Mouse (Mus musculus) liver, embryonic 14.5 days (tissue): ENCODE results near the gene Med31. TPM values are rescaled to one million over a fixed set of nuclear protein-coding genes. Genes with fewer than 3 reads are reported as not detected.

Experiments
- ATAC-seq: fragments of 200-750 bp; cut with Nextera tagmentation; 2 replicates; pipeline ENCODE4 v1.8.0; 2017; ENCODE audit warnings: moderate number of reproducible peaks, mild to moderate bottlenecking, moderate library complexity; ENCODE audit not compliant: insufficient read depth
- DNase-seq, 3 experiments: peaks; one replicate each; pipeline ENCODE4 v3.0.0-alpha.2; 2012 to 2013; ENCODE audit warnings: low read depth in 3 of 3, low spot score in 3 of 3
- H3K27ac ChIP-seq: fragments of 300-500 bp; sonication (generic); 2 replicates; pipeline ENCODE4 v1.5.1; 2014; ENCODE audit warnings: moderate library complexity, mild to moderate bottlenecking, control low read depth, inconsistent platforms
- H3K27me3 ChIP-seq: fragments of 300-500 bp; sonication (generic); 2 replicates; pipeline ENCODE4 v1.6.1; 2014; ENCODE audit warnings: mild to moderate bottlenecking, low read length, moderate library complexity; ENCODE audit not compliant: control insufficient read depth, insufficient read depth
- H3K36me3 ChIP-seq: fragments of 300-500 bp; sonication (generic); replicated peaks from 2 replicates; pipeline ENCODE4 v1.6.1; 2014; ENCODE audit warnings: low read depth; ENCODE audit not compliant: control insufficient read depth, insufficient read depth
- H3K4me1 ChIP-seq, 2 experiments: fragments of 200-500 bp in 1 of 2; fragments of 300-500 bp in 1 of 2; sonication (generic) in 1 of 2; replicated peaks; 2 replicates each; pipeline ENCODE4 v1.6.1; 2012 to 2014; ENCODE audit warnings: antibody characterized with exemption in 1 of 2, inconsistent platforms in 1 of 2, low read length in 1 of 2; ENCODE audit not compliant: control insufficient read depth in 2 of 2, insufficient read depth in 2 of 2
- H3K4me2 ChIP-seq: fragments of 300-500 bp; sonication (generic); 2 replicates; pipeline ENCODE4 v1.6.1; 2014; ENCODE audit warnings: low read depth, mild to moderate bottlenecking, control low read depth, moderate library complexity
- H3K4me3 ChIP-seq, 2 experiments: fragments of 200-500 bp in 1 of 2; fragments of 300-500 bp in 1 of 2; sonication (generic) in 1 of 2; 2 replicates each; pipeline ENCODE4 v1.5.1; 2012 to 2014; ENCODE audit warnings: low read depth in 2 of 2, low read length in 2 of 2, mild to moderate bottlenecking in 2 of 2, control low read depth in 1 of 2, inconsistent platforms in 1 of 2, moderate library complexity in 1 of 2; ENCODE audit not compliant: insufficient read depth in 1 of 2
- H3K9ac ChIP-seq: fragments of 300-500 bp; sonication (generic); replicated peaks from 2 replicates; pipeline ENCODE4 v1.6.1; 2014; ENCODE audit warnings: mild to moderate bottlenecking, control low read depth, moderate library complexity
- H3K9me3 ChIP-seq: fragments of 300-500 bp; sonication (generic); 2 replicates; pipeline ENCODE4 v1.6.1; 2016; ENCODE audit warnings: low read length, mixed read lengths; ENCODE audit not compliant: control insufficient read depth
- CTCF ChIP-seq: IDR thresholded peaks from 2 replicates; pipeline ENCODE4 v1.5.1; 2016; ENCODE audit warnings: antibody characterized with exemption, low read depth, control low read depth
- EP300 ChIP-seq: IDR thresholded peaks from 2 replicates; pipeline ENCODE4 v1.6.1; 2016; ENCODE audit warnings: antibody characterized with exemption, low read depth
- WGBS: fragments of 180-500 bp; shearing (Covaris S2); extraction: QIAGEN DNeasy Blood & Tissue Kit; methylation state at CpG from one replicate; pipeline ENCODE4 v1.1.7; 2014; ENCODE audit not compliant: insufficient replicate concordance; 5-methylcytosine and 5-hydroxymethylcytosine counted together
- polyA plus RNA-seq, 2 experiments: library from polyadenylated mRNA; depleted of rRNA in 1 of 2; stranded (reverse) in 1 of 2; unstranded in 1 of 2; fragments of >200 nt; fragmentation: Nextera tagmentation in 1 of 2; extraction: Ambion mirVana in 1 of 2; gene quantifications; 2 replicates each; pipeline versions ENCODE4 v1.2.1 to v1.2.3; 2012 to 2014

Med31 gene
- polyA plus RNA-seq, 2 experiments = 8.5 to 13.0 TPM

GRCm38 (mm10) chr11:72226020-72226791 is 10.8 kb upstream of the Med31 start:
- DNase-seq = no peak

GRCm38 (mm10) chr11:72224865-72225264 is 9.5 kb upstream of the Med31 start:
- H3K27ac ChIP-seq = no peak overlapping the region
- H3K27me3 ChIP-seq = no peaks in the 10 kb centered on the region
- H3K9ac ChIP-seq = no peak overlapping the region
- H3K4me3 ChIP-seq = no peak overlapping the region
- TF ChIP-seq EP300 (no peak), CTCF (peak; percentile 83)
- WGBS = 10% methylated on average over 5 of the region's 5 CpGs
- H3K4me1 ChIP-seq = peaks cover 0 to 2% of the 10 kb centered on the region in 2 experiments; a peak in 1 of 4 replicates
- H3K9me3 ChIP-seq = no peaks in the 10 kb centered on the region
- no peaks in the 10 kb centered on the region for H3K36me3 ChIP-seq
- ATAC-seq (no peak), DNase-seq (peak in 2 of 3 experiments; percentile 24 to 25)
- no peak overlapping the region for H3K4me2 ChIP-seq

More at GRCm38 (mm10) chr11:72226020-72226791, 10.8 kb upstream of the Med31 start:
- H3K27me3 ChIP-seq = no peaks in the 10 kb centered on the region
- no peak overlapping the region for H3K4me3 ChIP-seq
- WGBS = 72% methylated on average over 10 of the region's 10 CpGs
- H3K9ac ChIP-seq = no peak overlapping the region
- peaks cover 0 to 2% of the 10 kb centered on the region in 2 experiments; a peak in 1 of 4 replicates for H3K4me1 ChIP-seq
- no peak for ATAC-seq
- no peaks in the 10 kb centered on the region for H3K9me3 ChIP-seq
- no peak overlapping the region for H3K4me2 ChIP-seq
- no peak for TF ChIP-seq CTCF
- H3K36me3 ChIP-seq = no peaks in the 10 kb centered on the region
- no peak overlapping the region for H3K27ac ChIP-seq

- ATAC-seq (no peak), DNase-seq (no peak)
- H3K4me3 ChIP-seq = no peak overlapping the region
- H3K9me3 ChIP-seq = no peaks in the 10 kb centered on the region
- TF ChIP-seq EP300 = no peak
- no peak for TF ChIP-seq CTCF
- H3K9ac ChIP-seq = no peak overlapping the region
- peaks cover 0 to 2% of the 10 kb centered on the region in 2 experiments; a peak in 1 of 4 replicates for H3K4me1 ChIP-seq
- H3K27ac ChIP-seq = no peak overlapping the region
- H3K27me3 ChIP-seq = no peaks in the 10 kb centered on the region
- H3K4me2 ChIP-seq = no peak overlapping the region
- H3K36me3 ChIP-seq = no peaks in the 10 kb centered on the region
- WGBS = 58% methylated on average over 4 of the region's 4 CpGs
Observed at GRCm38 (mm10) chr11:72223414-72223813, 8.0 kb upstream of the Med31 start.

- no peak overlapping the region for H3K4me3 ChIP-seq
- ATAC-seq = no peak
Observed at GRCm38 (mm10) chr11:72221278-72221677, 5.9 kb upstream of the Med31 start.

GRCm38 (mm10) chr11:72217116-72217515 is 1.7 kb upstream of the Med31 start:
- H3K27ac ChIP-seq = no peak overlapping the region
- 64% methylated on average over 5 of the region's 5 CpGs for WGBS
- peaks cover 4 to 8% of the 10 kb centered on the region in 2 experiments; a peak in 2 of 4 replicates for H3K4me1 ChIP-seq
- H3K9ac ChIP-seq = no peak overlapping the region
- no peak overlapping the region for H3K4me3 ChIP-seq
- ATAC-seq = no peak
- H3K4me2 ChIP-seq = no peak overlapping the region
- no peaks in the 10 kb centered on the region for H3K9me3 ChIP-seq
- H3K27me3 ChIP-seq = no peaks in the 10 kb centered on the region
- TF ChIP-seq CTCF (no peak), EP300 (no peak)
- no peak for DNase-seq
- no peaks in the 10 kb centered on the region for H3K36me3 ChIP-seq

More at GRCm38 (mm10) chr11:72221278-72221677, 5.9 kb upstream of the Med31 start:
- Histone ChIP-seq H3K27ac (no peak overlapping the region), H3K4me1 (peaks cover 0 to 2% of the 10 kb centered on the region in 2 experiments; a peak in 1 of 4 replicates), H3K9ac (no peak overlapping the region), H3K36me3 (no peaks in the 10 kb centered on the region), H3K4me2 (no peak overlapping the region), H3K9me3 (no peaks in the 10 kb centered on the region), H3K27me3 (no peaks in the 10 kb centered on the region)
- DNase-seq = peak; percentile 39 to 49 (median 44)
- 11% methylated on average over 6 of the region's 6 CpGs for WGBS
- TF ChIP-seq CTCF (peak; percentile 94), EP300 (no peak)
